Mouse (Mus musculus): ENCODE results near the gene Itgb8.

DNA sequence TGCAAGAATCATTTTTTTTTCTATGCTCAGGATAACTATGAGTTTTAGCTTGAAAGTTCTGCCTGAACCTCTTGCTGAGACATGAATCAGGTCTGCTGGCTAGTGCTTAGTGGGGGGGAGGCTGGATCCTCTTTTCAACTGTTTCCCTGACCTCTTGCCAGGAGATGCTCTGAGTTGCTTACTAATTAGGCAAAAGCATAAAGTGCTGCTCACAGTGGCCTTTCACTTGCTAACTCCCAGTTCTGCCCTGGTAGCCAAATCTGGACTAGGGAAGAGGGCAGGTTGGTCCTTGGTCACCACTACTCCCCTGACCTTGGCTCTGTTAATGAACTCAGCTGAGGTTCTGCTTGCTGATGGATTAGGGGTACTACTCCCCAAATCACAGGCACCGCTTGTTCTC is 19.2 kb downstream of the Itgb8 start:
- TF ChIP-seq CTCF (IDR thresholded peaks at IDR 0.05; ENCODE audit: borderline replicate concordance, insufficient read depth, low read depth, low read length) (no peak), POLR2A (IDR thresholded peaks at IDR 0.05; ENCODE audit: borderline replicate concordance, insufficient read depth, low read length) (no peak)

Data from cerebellum, adult 2 months (tissue).